Mouse (Mus musculus) stomach, postnatal 0 days (tissue): ENCODE measurements around the gene Cplane1. TPM values are rescaled to one million over a fixed set of nuclear protein-coding genes. Genes with fewer than 3 reads are reported as not detected.
"Not testable (repeated sequence)": the region's sequence is repeated elsewhere in the genome, so short reads cannot be mapped to it uniquely, and the experiment has no call there.

Source experiments
- ATAC-seq: fragments of 200-750 bp; cut with Nextera tagmentation; 2 replicates; pipeline ENCODE4 v1.8.0; 2017; ENCODE audit not compliant: low FRiP score, low TSS enrichment
- DNase-seq: peaks from one replicate; pipeline ENCODE4 v3.0.0-alpha.2; 2016; ENCODE audit warnings: low spot score
- H3K27ac ChIP-seq: fragments of 300-500 bp; sonication (generic); replicated peaks from 2 replicates; pipeline ENCODE4 v1.5.1; 2014; ENCODE audit warnings: mild to moderate bottlenecking, control low read depth
- H3K27me3 ChIP-seq: fragments of 300-500 bp; sonication (generic); 2 replicates; pipeline ENCODE4 v1.6.1; 2014; ENCODE audit warnings: low read length; ENCODE audit not compliant: control insufficient read depth, insufficient read depth
- H3K36me3 ChIP-seq: fragments of 300-500 bp; sonication (generic); 2 replicates; pipeline ENCODE4 v1.6.1; 2014; ENCODE audit warnings: low read length, mixed read lengths; ENCODE audit not compliant: control insufficient read depth, insufficient read depth
- H3K4me1 ChIP-seq: fragments of 300-500 bp; sonication (generic); replicated peaks from 2 replicates; pipeline ENCODE4 v1.6.1; 2014; ENCODE audit warnings: antibody characterized with exemption; ENCODE audit not compliant: control insufficient read depth, insufficient read depth
- H3K4me2 ChIP-seq: fragments of 300-500 bp; sonication (generic); replicated peaks from 2 replicates; pipeline ENCODE4 v1.6.1; 2014; ENCODE audit warnings: low read depth, mild to moderate bottlenecking, control low read depth, moderate library complexity
- H3K4me3 ChIP-seq: fragments of 300-500 bp; sonication (generic); 2 replicates; pipeline ENCODE4 v1.5.1; 2014; ENCODE audit warnings: low read depth, low read length, control low read depth
- H3K9ac ChIP-seq: fragments of 300-500 bp; sonication (generic); 2 replicates; pipeline ENCODE4 v1.6.1; 2014; ENCODE audit warnings: mild to moderate bottlenecking, low read length, control low read depth, mixed read lengths
- H3K9me3 ChIP-seq: fragments of 300-500 bp; sonication (generic); 2 replicates; pipeline ENCODE4 v1.6.1; 2016; ENCODE audit warnings: low read length; ENCODE audit not compliant: control insufficient read depth
- CTCF ChIP-seq: IDR thresholded peaks from 2 replicates; pipeline ENCODE4 v1.5.1; 2016; ENCODE audit warnings: antibody characterized with exemption, low read depth, mild to moderate bottlenecking, moderate library complexity
- EP300 ChIP-seq: optimal IDR thresholded peaks from 2 replicates; pipeline ENCODE3; 2016; ENCODE audit warnings: antibody characterized with exemption
- WGBS: fragments of 180-500 bp; shearing (Covaris S2); extraction: QIAGEN DNeasy Blood & Tissue Kit; methylation state at CpG from one replicate; pipeline ENCODE4 v1.1.7; 2014; 5-methylcytosine and 5-hydroxymethylcytosine counted together
- polyA plus RNA-seq: library from polyadenylated mRNA; unstranded; fragments of >200 nt; fragmentation: Nextera tagmentation; extraction: Ambion mirVana; gene quantifications from 2 replicates; pipeline ENCODE4 v1.2.1, GENCODE M21; 2015

Cplane1 gene
- polyA plus RNA-seq, 1 experiment from 2014 or later: 1.9 TPM

DNA sequence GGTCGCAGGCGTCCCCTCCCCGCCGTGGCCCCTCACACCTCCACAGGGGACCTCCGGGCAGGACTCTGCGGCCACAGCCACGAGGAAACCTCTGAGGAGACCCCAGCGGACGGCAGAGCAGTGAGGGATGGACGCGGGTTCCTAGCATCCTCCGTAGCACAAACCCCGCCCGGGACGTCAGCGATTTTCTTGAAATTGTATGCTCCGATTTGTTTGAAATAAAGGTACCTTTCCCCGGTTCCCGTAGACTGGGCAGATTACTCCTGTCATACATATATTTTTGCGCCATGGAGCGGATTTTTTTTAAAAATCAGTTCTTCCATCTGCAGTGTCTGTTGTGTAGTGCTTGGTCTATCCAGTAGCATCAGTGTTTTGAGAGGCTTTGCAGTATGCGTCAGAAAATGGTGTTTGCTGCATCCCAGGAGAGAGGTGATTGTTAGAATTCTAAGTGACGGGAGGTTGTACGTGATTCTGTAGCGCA is 400 bp downstream of the Cplane1 start:
- peaks cover 3% of the 10 kb centered on the region; the same call in 1 of the 2 replicates for H3K36me3 ChIP-seq
- H3K4me3 ChIP-seq: peak overlapping the region; percentile 92
- TF ChIP-seq CTCF: no peak
- no peak for TF ChIP-seq EP300
- no peak for DNase-seq
- H3K27ac ChIP-seq: peak overlapping the region; percentile 77
- H3K9me3 ChIP-seq: no peaks in the 10 kb centered on the region
- WGBS: under 1% methylated on average over 24 of the region's 25 CpGs
- H3K4me1 ChIP-seq: no peaks in the 10 kb centered on the region
- H3K27me3 ChIP-seq: no peaks in the 10 kb centered on the region
- peak; percentile 56; the same call in 1 of the 2 replicates for ATAC-seq
- H3K9ac ChIP-seq: peak overlapping the region; percentile 88
- H3K4me2 ChIP-seq: peak overlapping the region; percentile 69

DNA sequence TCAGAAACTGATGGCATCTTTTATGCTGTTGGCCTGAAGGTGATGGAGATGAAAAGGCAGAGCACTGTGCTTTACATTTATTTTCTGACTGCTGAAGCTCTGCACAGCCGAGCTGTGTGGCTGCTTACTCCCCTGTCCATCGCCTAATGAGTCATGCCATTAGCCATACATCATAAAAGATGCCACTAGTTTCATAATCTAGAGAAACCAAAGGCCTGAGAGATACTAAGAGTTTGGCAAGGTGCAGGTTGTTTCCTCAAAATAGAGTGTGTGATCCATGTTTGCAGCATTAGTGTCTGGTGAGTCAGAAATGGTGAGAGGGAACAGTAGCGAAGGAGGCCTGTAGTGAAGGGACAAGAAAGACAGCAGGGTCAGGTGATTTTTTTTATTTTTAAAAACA is 20.7 kb downstream of the Cplane1 start:
- Histone ChIP-seq H3K9me3 (no peaks in the 10 kb centered on the region), H3K4me2 (no peak overlapping the region), H3K4me1 (no peaks in the 10 kb centered on the region), H3K4me3 (no peak overlapping the region), H3K27me3 (no peaks in the 10 kb centered on the region), H3K9ac (no peak overlapping the region), H3K27ac (no peak overlapping the region), H3K36me3 (peaks cover 8% of the 10 kb centered on the region; the same call in 1 of the 2 replicates)
- ATAC-seq: no peak
- no peak for TF ChIP-seq CTCF
- no peak for TF ChIP-seq EP300
- DNase-seq: no peak
- 87% methylated on average over 3 of the region's 3 CpGs for WGBS

DNA sequence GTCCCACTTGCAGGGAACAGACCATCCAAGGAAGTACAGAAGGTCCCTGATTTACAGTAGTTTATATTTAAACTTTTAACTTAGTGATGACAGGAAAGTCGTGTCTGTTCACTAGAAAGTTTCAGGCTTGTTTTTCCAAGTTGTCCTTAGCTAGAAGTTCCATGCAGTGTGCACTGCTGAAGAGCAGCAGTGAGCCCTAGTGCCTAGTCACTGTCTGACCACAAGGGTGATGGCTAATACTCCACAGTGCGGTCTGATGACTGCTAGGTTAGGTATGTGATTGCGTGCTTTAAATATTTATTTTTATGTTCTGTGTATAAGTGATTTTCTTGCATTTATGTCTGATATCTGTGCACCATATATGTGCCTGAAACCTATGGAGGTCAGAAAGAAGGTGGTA is 21.5 kb downstream of the Cplane1 start:
- TF ChIP-seq CTCF (no peak), EP300 (no peak)
- no peak overlapping the region for H3K4me2 ChIP-seq
- H3K27ac ChIP-seq: no peak overlapping the region
- H3K27me3 ChIP-seq: no peaks in the 10 kb centered on the region
- WGBS: 93% methylated on average over 3 of the region's 3 CpGs
- DNase-seq (no peak), ATAC-seq (no peak)
- H3K4me1 ChIP-seq: no peaks in the 10 kb centered on the region
- H3K9me3 ChIP-seq: no peaks in the 10 kb centered on the region
- no peak overlapping the region for H3K4me3 ChIP-seq
- H3K9ac ChIP-seq: no peak overlapping the region
- H3K36me3 ChIP-seq: peaks cover 10% of the 10 kb centered on the region; the same call in 1 of the 2 replicates

DNA sequence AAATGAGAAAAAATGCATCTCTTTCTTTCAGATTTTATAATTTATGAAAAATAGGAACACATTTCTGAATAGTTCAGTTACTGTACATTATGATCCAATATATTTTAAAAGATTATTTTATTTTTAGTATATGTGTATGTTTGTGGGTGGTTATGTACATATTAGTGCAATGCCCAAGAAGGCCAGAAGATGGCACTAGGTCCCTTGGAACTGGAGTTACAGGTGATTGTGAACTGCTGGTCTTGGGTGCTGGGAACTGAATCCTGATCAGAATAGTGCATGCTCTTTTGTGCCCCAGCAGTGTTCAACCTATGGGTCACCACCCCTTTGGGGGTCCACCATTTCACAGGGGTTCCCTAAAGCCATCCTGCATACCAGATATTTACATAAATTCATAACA is 31.4 kb downstream of the Cplane1 start:
- H3K9ac ChIP-seq: no peak overlapping the region
- H3K27me3 ChIP-seq: no peaks in the 10 kb centered on the region
- no peaks in the 10 kb centered on the region for H3K4me1 ChIP-seq
- no peak overlapping the region for H3K4me3 ChIP-seq
- H3K36me3 ChIP-seq: peaks cover 15% of the 10 kb centered on the region
- DNase-seq (no peak), ATAC-seq (no peak)
- H3K27ac ChIP-seq: no peak overlapping the region
- no peaks in the 10 kb centered on the region for H3K9me3 ChIP-seq
- TF ChIP-seq CTCF (peak; percentile 35; the same call in 1 of the 2 replicates), EP300 (no peak)
- H3K4me2 ChIP-seq: no peak overlapping the region

DNA sequence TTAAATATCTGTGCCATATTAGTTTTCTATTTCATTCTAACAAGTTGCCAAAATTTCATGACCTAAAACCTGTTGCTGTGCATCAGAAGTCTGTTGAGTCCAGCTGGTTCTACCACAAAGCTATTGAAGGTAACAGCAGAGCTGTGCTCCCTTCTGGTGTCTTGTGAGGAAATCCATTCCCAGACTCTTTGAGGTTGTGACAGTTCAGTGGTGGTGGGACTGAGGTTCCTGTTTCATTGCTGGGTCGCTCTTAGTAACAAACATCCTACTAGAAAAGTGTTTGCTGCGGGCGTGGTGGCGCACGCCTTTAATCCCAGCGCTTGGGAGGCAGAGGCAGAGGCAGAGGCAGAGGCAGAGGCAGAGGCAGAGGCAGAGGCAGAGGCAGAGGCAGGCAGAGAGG is 39.5 kb downstream of the Cplane1 start:
- Histone ChIP-seq H3K4me2 (no peak overlapping the region), H3K27me3 (no peaks in the 10 kb centered on the region), H3K36me3 (peaks cover 8% of the 10 kb centered on the region), H3K4me1 (no peaks in the 10 kb centered on the region), H3K27ac (no peak overlapping the region), H3K4me3 (no peak overlapping the region), H3K9me3 (no peaks in the 10 kb centered on the region), H3K9ac (no peak overlapping the region)
- ATAC-seq (no peak), DNase-seq (no peak)
- WGBS: 89% methylated on average over 6 of the region's 6 CpGs
- TF ChIP-seq EP300 (no peak), CTCF (no peak)

DNA sequence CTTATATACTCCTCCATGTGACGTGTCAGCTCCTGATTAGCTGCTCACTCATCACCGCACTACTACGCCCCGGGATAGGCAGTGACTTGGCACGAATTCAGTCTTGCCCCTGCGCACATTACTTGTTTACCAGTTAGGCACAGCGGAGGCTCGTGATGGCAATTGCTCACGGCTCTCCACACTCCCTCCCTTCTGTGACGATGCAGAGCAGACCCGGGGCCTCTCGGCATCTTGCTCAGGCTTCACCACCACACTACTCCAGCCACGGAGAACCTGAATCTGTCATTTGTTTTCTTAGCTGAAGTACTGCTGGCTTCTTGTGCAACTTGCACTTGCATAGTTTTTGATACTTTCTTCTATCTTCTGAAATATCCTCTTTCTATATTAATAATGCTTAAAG is 45.9 kb downstream of the Cplane1 start:
- H3K4me3 ChIP-seq: no peak overlapping the region
- no peak for ATAC-seq
- H3K36me3 ChIP-seq: peaks cover 10% of the 10 kb centered on the region
- TF ChIP-seq EP300 (no peak), CTCF (no peak)
- H3K27ac ChIP-seq: no peak overlapping the region
- no peaks in the 10 kb centered on the region for H3K27me3 ChIP-seq
- no peaks in the 10 kb centered on the region for H3K4me1 ChIP-seq
- H3K4me2 ChIP-seq: no peak overlapping the region
- DNase-seq: no peak
- H3K9me3 ChIP-seq: no peaks in the 10 kb centered on the region
- WGBS: 91% methylated on average over 13 of the region's 13 CpGs
- no peak overlapping the region for H3K9ac ChIP-seq

DNA sequence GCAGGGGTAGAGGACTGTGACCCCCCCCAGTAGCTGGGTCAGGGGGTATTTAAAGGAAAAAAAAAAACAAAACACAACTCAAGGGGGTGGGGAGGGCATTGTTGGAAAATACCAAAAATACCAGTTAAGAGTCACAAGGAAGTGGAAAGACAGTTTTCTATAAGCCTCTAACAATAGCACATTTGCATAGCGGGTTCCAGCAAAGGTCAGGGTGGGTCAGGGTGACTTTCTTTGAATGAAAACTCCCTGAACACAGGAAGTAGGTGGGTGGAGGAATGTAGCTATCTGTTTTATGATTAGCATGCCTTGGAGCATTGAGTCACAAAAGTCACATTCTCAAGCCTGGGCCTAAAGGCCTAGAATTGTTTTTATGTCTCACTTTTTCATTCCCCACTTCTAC is 65.3 kb downstream of the Cplane1 start:
- not testable (repeated sequence) for H3K27me3 ChIP-seq, H3K27ac ChIP-seq, H3K9me3 ChIP-seq, H3K4me3 ChIP-seq, H3K4me2 ChIP-seq, ATAC-seq, DNase-seq, H3K4me1 ChIP-seq, H3K9ac ChIP-seq
- 75% methylated on average over 1 of the region's 1 CpGs for WGBS
- peaks cover 19% of the 10 kb centered on the region for H3K36me3 ChIP-seq
